Mouse (Mus musculus) heart, postnatal 36 days (tissue): ENCODE measurements around the gene Chrm2. TPM values are rescaled to one million over a fixed set of nuclear protein-coding genes. Genes with fewer than 3 reads are reported as not detected.

Source experiments
- DNase-seq, 2 experiments: peaks; one replicate each; pipeline ENCODE4 v3.0.0; 2021 to 2022
- intact Hi-C: fragments of 180-260 bp; cut with DNase I; formaldehyde crosslinking; loops from one replicate; pipeline ENCODE4 v1.15.1; 2025
- microRNA-seq, 2 experiments: library from miRNA; unstranded; fragments of <30 nt; microRNA quantifications; one replicate each; pipeline ENCODE4 v1.2.0; 2021; ENCODE audit warnings: borderline number of aligned reads in 2 of 2
- total RNA-seq, 2 experiments: library from RNA; stranded (reverse); gene quantifications; 2 replicates each; pipeline ENCODE4 v1.2.3; 2021

Gene Chrm2
- total RNA-seq, 2 experiments from 2014 or later, result 83.7 to 86.1 TPM

GRCm38 (mm10) chr6:36507946-36508345 lies 120.1 kb downstream of the Chrm2 start:
- peak in 1 of 2 experiments; percentile 30 for DNase-seq

DNA sequence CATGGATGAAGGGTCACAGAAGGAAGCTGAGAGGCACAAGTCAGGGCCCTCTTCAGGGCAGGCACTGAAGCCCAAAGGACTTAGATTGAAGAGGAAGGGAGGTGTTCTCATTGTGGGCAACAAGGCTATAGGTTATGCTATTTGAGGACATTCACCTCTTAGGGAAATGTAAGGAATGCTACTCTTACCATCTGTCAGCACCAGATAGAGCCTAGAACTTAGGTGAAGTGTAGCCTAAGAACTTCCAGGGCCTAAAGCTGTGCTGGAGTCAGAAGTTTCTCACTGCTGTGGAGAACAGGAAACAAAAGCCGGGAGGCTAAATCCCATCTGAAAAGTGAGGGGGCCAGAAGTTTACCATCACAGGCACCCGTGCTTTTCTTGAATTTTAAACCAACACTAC lies 120.6 kb downstream of the Chrm2 start:
- DNase-seq, result no peak
- intact Hi-C loops, result loop anchor here (5.0 kb wide), 2 partner anchors 51 to 111 kb away; no protein-coding TSS in a partner anchor

More at GRCm38 (mm10) chr6:36507946-36508345, 120.1 kb downstream of the Chrm2 start:
- intact Hi-C loops, result loop anchor here (5.0 kb wide), 2 partner anchors 51 to 111 kb away; no protein-coding TSS in a partner anchor

DNA sequence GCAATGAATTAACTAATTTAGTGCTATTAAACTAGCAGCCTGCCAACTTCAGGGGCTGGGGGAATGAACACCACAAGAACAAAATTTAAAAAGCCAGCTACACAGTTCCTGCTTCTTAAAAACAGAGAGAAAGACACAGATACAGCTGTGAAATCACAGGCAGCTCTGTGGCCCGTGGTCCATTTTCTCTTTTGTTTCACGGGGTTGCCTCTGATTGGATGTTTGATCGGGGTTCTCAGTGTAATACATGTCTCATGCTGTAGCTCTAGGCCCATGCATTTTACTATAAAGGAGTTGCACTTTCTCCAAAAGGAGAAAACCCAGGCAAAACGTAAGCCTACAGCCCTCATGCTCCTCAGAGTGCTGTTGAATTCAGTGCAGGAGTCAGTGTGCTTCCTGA lies 128.6 kb downstream of the Chrm2 start:
- intact Hi-C loops, result no loop called here
- no peak for DNase-seq

GRCm38 (mm10) chr6:36517242-36517641 lies 129.4 kb downstream of the Chrm2 start:
- DNase-seq, result no peak

GRCm38 (mm10) chr6:36523599-36523998 lies 135.7 kb downstream of the Chrm2 start:
- intact Hi-C loops, result loop anchor here (5.0 kb wide), 2 partner anchors 71 to 136 kb away; partner anchors contain the start of gene Chrm2

More at GRCm38 (mm10) chr6:36517242-36517641, 129.4 kb downstream of the Chrm2 start:
- intact Hi-C loops, result no loop called here

GRCm38 (mm10) chr6:36528509-36528908 lies 140.6 kb downstream of the Chrm2 start:
- intact Hi-C loops, result no loop called here
- DNase-seq, result no peak

More at GRCm38 (mm10) chr6:36523599-36523998, 135.7 kb downstream of the Chrm2 start:
- no peak for DNase-seq

DNA sequence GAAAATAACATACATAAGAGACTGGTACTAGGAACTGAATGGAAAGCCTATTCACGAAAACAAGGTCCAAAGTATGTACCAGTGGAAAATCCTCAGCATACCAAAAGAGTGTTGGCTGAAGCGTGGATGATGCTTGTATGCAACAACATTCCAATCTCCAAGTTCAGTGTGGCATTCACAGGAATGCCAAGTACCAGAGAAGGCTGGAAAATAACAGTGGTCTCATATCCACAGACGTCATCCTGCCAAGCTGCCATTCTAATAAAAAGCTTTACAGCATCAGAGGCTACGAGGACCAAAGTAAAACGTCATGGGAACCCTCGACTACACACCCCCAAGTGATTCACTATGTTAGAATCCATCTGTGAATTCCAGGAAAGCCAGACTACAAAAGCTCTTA lies 153.4 kb downstream of the Chrm2 start:
- intact Hi-C loops, result no loop called here
- no peak for DNase-seq

GRCm38 (mm10) chr6:36566886-36567285 lies 179.0 kb downstream of the Chrm2 start:
- no peak for DNase-seq
- intact Hi-C loops, result no loop called here

Small RNAs within 50 kb of the gene (microRNA-seq; reads per million reads assigned to microRNA genes)
- gene Mir490, result 520 to 603 reads per million in 2 experiments
